Mouse (Mus musculus) liver, embryonic 13.5 days (tissue): ENCODE data around the gene Tusc2. TPM values are rescaled to one million over a fixed set of nuclear protein-coding genes. Genes with fewer than 3 reads are reported as not detected.

Source experiments
- ATAC-seq: fragments of 200-750 bp; cut with Nextera tagmentation; 2 replicates; pipeline ENCODE4 v1.8.0; 2017; ENCODE audit warnings: low read depth, mild to moderate bottlenecking, moderate number of reproducible peaks, moderate library complexity
- DNase-seq: peaks from one replicate; pipeline ENCODE4 v3.0.0; 2022
- H3K27ac ChIP-seq: fragments of 300-500 bp; sonication (generic); 2 replicates; pipeline ENCODE4 v1.5.1; 2015; ENCODE audit warnings: moderate library complexity, mild to moderate bottlenecking, inconsistent platforms
- H3K27me3 ChIP-seq: fragments of 300-500 bp; sonication (generic); 2 replicates; pipeline ENCODE4 v1.6.1; 2015; ENCODE audit warnings: mild to moderate bottlenecking, inconsistent platforms
- H3K36me3 ChIP-seq: fragments of 300-500 bp; sonication (generic); 2 replicates; pipeline ENCODE4 v1.6.1; 2015; ENCODE audit warnings: mild to moderate bottlenecking, inconsistent platforms
- H3K4me1 ChIP-seq: fragments of 300-500 bp; sonication (generic); replicated peaks from 2 replicates; pipeline ENCODE4 v1.6.1; 2015; ENCODE audit warnings: inconsistent platforms
- H3K4me2 ChIP-seq: fragments of 300-500 bp; sonication (generic); 2 replicates; pipeline ENCODE4 v1.6.1; 2015; ENCODE audit warnings: inconsistent platforms, mild to moderate bottlenecking, moderate library complexity
- H3K4me3 ChIP-seq: fragments of 300-500 bp; sonication (generic); replicated peaks from 2 replicates; pipeline ENCODE4 v1.5.1; 2015; ENCODE audit warnings: mild to moderate bottlenecking, inconsistent platforms
- H3K9ac ChIP-seq: fragments of 300-500 bp; sonication (generic); 2 replicates; pipeline ENCODE4 v1.6.1; 2015; ENCODE audit warnings: mild to moderate bottlenecking, inconsistent platforms
- H3K9me3 ChIP-seq: fragments of 300-500 bp; sonication (generic); replicated peaks from 2 replicates; pipeline ENCODE4 v1.6.1; 2016; ENCODE audit warnings: inconsistent platforms
- WGBS: fragments of 180-500 bp; shearing (Covaris S2); methylation state at CpG from one replicate; pipeline ENCODE4 v1.1.7; 2015; ENCODE audit not compliant: insufficient replicate concordance; 5-methylcytosine and 5-hydroxymethylcytosine counted together
- polyA plus RNA-seq: library from polyadenylated mRNA; unstranded; fragments of >200 nt; fragmentation: Nextera tagmentation; extraction: Ambion mirVana; gene quantifications from 2 replicates; pipeline ENCODE4 v1.2.1, GENCODE M21; 2015

Tusc2 gene
- polyA plus RNA-seq, 1 experiment from 2014 or later = 40.1 TPM

- peak within 1 kb of the TSS; percentile 75 for H3K4me3 ChIP-seq
- peak within 1 kb of the TSS; percentile 98 for H3K27ac ChIP-seq
- WGBS = under 1% methylated on average over 32 of the region's 32 CpGs
- no peaks in the 10 kb centered on the region for H3K9me3 ChIP-seq
- ATAC-seq (peak; percentile 80), DNase-seq (peak; percentile 85)
- H3K9ac ChIP-seq = peak within 1 kb of the TSS; percentile 89
- H3K36me3 ChIP-seq = peaks cover 29% of the 10 kb centered on the region
- peak within 1 kb of the TSS; percentile 93 for H3K4me2 ChIP-seq
- no peaks in the 10 kb centered on the region for H3K27me3 ChIP-seq
- H3K4me1 ChIP-seq = peaks cover 84% of the 10 kb centered on the region
These were observed 17.7 kb downstream of the Tusc2 start, which contains the start of gene Hyal3 for GRCm38 (mm10) chr9:107580501-107581317. TSS of gene Hyal3 (plus strand) at chr9:107580818.

- Histone ChIP-seq H3K4me1 (peaks cover 84% of the 10 kb centered on the region), H3K4me2 (peak overlapping the region; percentile 93), H3K36me3 (peaks cover 29% of the 10 kb centered on the region), H3K27ac (peak overlapping the region; percentile 98), H3K9ac (peak overlapping the region; percentile 89), H3K4me3 (peak overlapping the region; percentile 75), H3K9me3 (no peaks in the 10 kb centered on the region), H3K27me3 (no peaks in the 10 kb centered on the region)
- ATAC-seq (no peak), DNase-seq (no peak)
- WGBS = 29% methylated on average over 4 of the region's 4 CpGs
These were observed 18.5 kb downstream of the Tusc2 start for GRCm38 (mm10) chr9:107581584-107581983.

DNA sequence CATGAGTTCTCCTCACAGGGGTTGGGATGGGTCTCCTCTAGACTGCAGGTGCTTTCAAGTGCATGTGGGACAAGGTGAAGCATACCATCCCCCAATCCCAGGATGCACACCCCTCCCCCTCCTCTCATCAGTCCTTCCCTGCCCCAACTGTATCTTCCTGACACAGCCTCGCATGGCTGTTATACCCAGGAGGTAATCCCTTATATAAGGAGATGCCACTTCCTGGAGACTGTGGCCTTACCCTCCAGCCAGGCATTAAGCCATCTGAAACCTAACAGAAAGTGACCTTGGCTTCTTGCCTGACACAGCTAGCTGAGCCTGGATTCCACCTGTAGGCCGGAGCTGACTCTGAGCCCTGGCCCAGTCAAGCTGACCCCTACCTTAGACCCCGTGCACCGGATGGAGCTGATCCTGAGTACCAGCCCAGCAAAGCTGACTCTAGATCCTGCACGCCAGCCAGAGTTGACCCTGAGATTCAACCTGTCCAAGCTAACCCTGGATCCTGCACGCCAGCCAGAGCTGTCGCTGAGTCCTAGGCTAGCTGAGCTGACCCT, 19.5 kb downstream of the Tusc2 start:
- peak overlapping the region; percentile 93 for H3K4me2 ChIP-seq
- peak overlapping the region; percentile 89 for H3K9ac ChIP-seq
- 82% methylated on average over 7 of the region's 7 CpGs for WGBS
- H3K36me3 ChIP-seq = peaks cover 29% of the 10 kb centered on the region
- H3K27ac ChIP-seq = peak overlapping the region; percentile 98
- H3K27me3 ChIP-seq = no peaks in the 10 kb centered on the region
- H3K4me3 ChIP-seq = peak overlapping the region; percentile 75; the same call in 1 of the 2 replicates
- H3K9me3 ChIP-seq = no peaks in the 10 kb centered on the region
- peaks cover 77% of the 10 kb centered on the region for H3K4me1 ChIP-seq
- no peak for DNase-seq
- no peak for ATAC-seq

- DNase-seq (no peak), ATAC-seq (no peak)
- peaks cover 71% of the 10 kb centered on the region for H3K4me1 ChIP-seq
These were observed 20.1 kb downstream of the Tusc2 start for GRCm38 (mm10) chr9:107583174-107583573.

GRCm38 (mm10) chr9:107586504-107586903, 23.4 kb downstream of the Tusc2 start:
- 76% methylated on average over 5 of the region's 5 CpGs for WGBS
- peaks cover 58% of the 10 kb centered on the region for H3K36me3 ChIP-seq

More at GRCm38 (mm10) chr9:107583174-107583573, 20.1 kb downstream of the Tusc2 start:
- no peaks in the 10 kb centered on the region for H3K27me3 ChIP-seq
- 91% methylated on average over 14 of the region's 14 CpGs for WGBS
- H3K4me2 ChIP-seq = no peak overlapping the region
- H3K9me3 ChIP-seq = no peaks in the 10 kb centered on the region
- no peak overlapping the region for H3K4me3 ChIP-seq
- H3K36me3 ChIP-seq = peaks cover 29% of the 10 kb centered on the region
- peak overlapping the region; percentile 62; the same call in 1 of the 2 replicates for H3K27ac ChIP-seq
- peak overlapping the region; percentile 89; the same call in 1 of the 2 replicates for H3K9ac ChIP-seq

GRCm38 (mm10) chr9:107586974-107587832, 24.1 kb downstream of the Tusc2 start, which contains the start of gene Ifrd2:
TSS of gene Ifrd2 (plus strand) at chr9:107587642.
- WGBS = 7% methylated on average over 46 of the region's 46 CpGs
- Histone ChIP-seq H3K4me1 (peaks cover 82% of the 10 kb centered on the region), H3K36me3 (peaks cover 65% of the 10 kb centered on the region)

More at GRCm38 (mm10) chr9:107586504-107586903, 23.4 kb downstream of the Tusc2 start:
- Histone ChIP-seq H3K9ac (peak overlapping the region; percentile 77), H3K9me3 (no peaks in the 10 kb centered on the region), H3K27me3 (no peaks in the 10 kb centered on the region), H3K4me1 (peaks cover 82% of the 10 kb centered on the region), H3K4me2 (peak overlapping the region; percentile 70), H3K27ac (peak overlapping the region; percentile 98), H3K4me3 (peak overlapping the region; percentile 80)
- DNase-seq = no peak
- ATAC-seq = no peak

GRCm38 (mm10) chr9:107587833-107588639, 25.0 kb downstream of the Tusc2 start:
- peaks cover 70% of the 10 kb centered on the region for H3K36me3 ChIP-seq
- ATAC-seq = peak; percentile 13
- WGBS = 1% methylated on average over 33 of the region's 33 CpGs
- peak overlapping the region; percentile 85 for H3K4me2 ChIP-seq
- H3K9me3 ChIP-seq = no peaks in the 10 kb centered on the region
- H3K9ac ChIP-seq = peak overlapping the region; percentile 89
- no peaks in the 10 kb centered on the region for H3K27me3 ChIP-seq
- H3K4me3 ChIP-seq = peak overlapping the region; percentile 80
- H3K27ac ChIP-seq = peak overlapping the region; percentile 99
- peaks cover 73% of the 10 kb centered on the region for H3K4me1 ChIP-seq
- DNase-seq = peak; percentile 70

More at GRCm38 (mm10) chr9:107586974-107587832, 24.1 kb downstream of the Tusc2 start, which contains the start of gene Ifrd2:
- no peaks in the 10 kb centered on the region for H3K9me3 ChIP-seq
- peak; percentile 99 for DNase-seq
- H3K27ac ChIP-seq = peak within 1 kb of the TSS; percentile 99
- peak within 1 kb of the TSS; percentile 89 for H3K9ac ChIP-seq
- H3K27me3 ChIP-seq = no peaks in the 10 kb centered on the region
- ATAC-seq = peak; percentile 91
- peak within 1 kb of the TSS; percentile 80 for H3K4me3 ChIP-seq
- peak within 1 kb of the TSS; percentile 85 for H3K4me2 ChIP-seq

DNA sequence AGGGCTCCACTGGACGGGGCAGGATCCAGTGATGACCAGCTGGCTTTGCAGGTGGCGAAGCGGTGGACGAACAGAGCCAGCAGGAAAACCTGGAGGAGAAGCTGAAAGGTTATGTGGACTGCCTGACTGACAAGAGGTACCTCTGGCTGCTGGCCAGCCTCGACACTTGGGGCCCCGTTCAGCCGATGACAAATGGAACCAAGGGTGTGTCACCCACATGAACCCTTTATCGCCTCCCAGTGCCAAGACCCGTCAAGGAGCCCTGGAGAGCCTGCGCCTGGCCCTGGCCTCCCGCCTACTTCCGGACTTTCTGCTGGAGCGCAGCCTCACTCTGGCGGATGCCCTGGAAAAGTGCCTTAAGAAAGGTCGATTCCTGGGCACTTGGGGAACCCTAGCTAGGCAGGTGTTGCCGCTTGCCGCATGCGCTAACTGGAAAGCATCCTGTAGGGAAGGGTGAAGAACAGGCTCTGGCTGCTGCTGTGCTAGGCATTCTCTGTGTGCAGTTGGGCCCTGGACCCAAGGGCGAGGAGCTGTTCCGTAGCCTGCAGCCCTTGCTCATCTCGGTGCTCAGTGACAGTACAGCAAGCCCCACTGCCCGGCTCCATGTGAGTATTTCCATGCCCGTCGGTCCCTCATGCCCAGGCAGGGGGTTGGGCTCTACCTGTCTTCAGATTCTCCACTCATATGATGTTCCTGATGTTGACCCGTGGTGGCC, 27.2 kb downstream of the Tusc2 start:
- H3K36me3 ChIP-seq = peaks cover 70% of the 10 kb centered on the region

DNA sequence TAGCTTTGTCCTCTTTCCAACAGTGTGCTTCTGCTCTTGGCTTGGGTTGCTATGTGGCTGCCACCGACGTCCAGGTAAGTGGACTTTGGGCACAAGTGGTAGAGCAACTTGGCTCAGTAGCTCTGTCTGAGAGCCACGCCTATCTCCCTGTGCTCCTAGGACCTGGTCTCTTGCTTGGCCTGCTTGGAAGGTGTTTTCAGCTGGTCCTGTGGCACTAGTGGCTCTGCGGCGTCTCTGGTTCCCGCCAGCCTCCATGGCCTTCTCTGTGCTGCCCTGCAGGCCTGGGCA, 27.7 kb downstream of the Tusc2 start:
- Histone ChIP-seq H3K4me2 (peak overlapping the region; percentile 85), H3K9ac (peak overlapping the region; percentile 89), H3K4me3 (peak overlapping the region; percentile 80), H3K27ac (peak overlapping the region; percentile 99), H3K36me3 (peaks cover 67% of the 10 kb centered on the region), H3K27me3 (no peaks in the 10 kb centered on the region), H3K4me1 (peaks cover 54% of the 10 kb centered on the region), H3K9me3 (no peaks in the 10 kb centered on the region)
- ATAC-seq = no peak
- 90% methylated on average over 6 of the region's 6 CpGs for WGBS
- no peak for DNase-seq

More for the DNA sequence above, 27.2 kb downstream of the Tusc2 start:
- H3K4me3 ChIP-seq = peak overlapping the region; percentile 80
- H3K4me2 ChIP-seq = peak overlapping the region; percentile 85
- H3K9ac ChIP-seq = peak overlapping the region; percentile 89
- peaks cover 59% of the 10 kb centered on the region for H3K4me1 ChIP-seq
- no peaks in the 10 kb centered on the region for H3K9me3 ChIP-seq
- no peaks in the 10 kb centered on the region for H3K27me3 ChIP-seq
- peak overlapping the region; percentile 99 for H3K27ac ChIP-seq
- DNase-seq (peak; percentile 67), ATAC-seq (peak; percentile 20; the same call in 1 of the 2 replicates)
- WGBS = 69% methylated on average over 25 of the region's 25 CpGs
